Mouse (Mus musculus) limb, embryonic 14.5 days (tissue): ENCODE data around the gene Rilpl1. TPM values are rescaled to one million over a fixed set of nuclear protein-coding genes. Genes with fewer than 3 reads are reported as not detected.

Source experiments
- ATAC-seq: fragments of 200-750 bp; cut with Nextera tagmentation; 2 replicates; pipeline ENCODE4 v1.8.0; 2017; ENCODE audit warnings: low read depth, moderate number of reproducible peaks, moderate TSS enrichment; ENCODE audit not compliant: low FRiP score
- DNase-seq: peaks from one replicate; pipeline ENCODE4 v3.0.0-alpha.2; 2015; ENCODE audit warnings: low spot score
- H3K27ac ChIP-seq: fragments of 300-500 bp; sonication (generic); replicated peaks from 2 replicates; pipeline ENCODE4 v1.5.1; 2014; ENCODE audit warnings: low read depth, mild to moderate bottlenecking, low read length, moderate library complexity, mixed read lengths
- H3K27me3 ChIP-seq: fragments of 300-500 bp; sonication (generic); 2 replicates; pipeline ENCODE4 v1.6.1; 2014; ENCODE audit warnings: low read length, mixed read lengths; ENCODE audit not compliant: control insufficient read depth, insufficient read depth
- H3K36me3 ChIP-seq: fragments of 300-500 bp; sonication (generic); 2 replicates; pipeline ENCODE4 v1.6.1; 2014; ENCODE audit warnings: mild to moderate bottlenecking, low read length, moderate library complexity, mixed read lengths; ENCODE audit not compliant: control insufficient read depth, insufficient read depth
- H3K4me1 ChIP-seq: fragments of 300-500 bp; sonication (generic); 2 replicates; pipeline ENCODE4 v1.6.1; 2014; ENCODE audit warnings: antibody characterized with exemption, low read length, mixed read lengths; ENCODE audit not compliant: control insufficient read depth, insufficient read depth
- H3K4me2 ChIP-seq: fragments of 300-500 bp; sonication (generic); replicated peaks from 2 replicates; pipeline ENCODE4 v1.6.1; 2014; ENCODE audit warnings: low read depth, mild to moderate bottlenecking, low read length, moderate library complexity; ENCODE audit not compliant: severe bottlenecking
- H3K4me3 ChIP-seq: fragments of 300-500 bp; sonication (generic); replicated peaks from 2 replicates; pipeline ENCODE4 v1.5.1; 2014; ENCODE audit warnings: low read length
- H3K9ac ChIP-seq: fragments of 300-500 bp; sonication (generic); 2 replicates; pipeline ENCODE4 v1.6.1; 2014; ENCODE audit warnings: mild to moderate bottlenecking, low read depth, low read length, moderate library complexity; ENCODE audit not compliant: severe bottlenecking
- H3K9me3 ChIP-seq: fragments of 300-500 bp; sonication (generic); 2 replicates; pipeline ENCODE4 v1.6.1; 2016; ENCODE audit warnings: low read length; ENCODE audit not compliant: control insufficient read depth
- POLR2A ChIP-seq: fragments of 200-500 bp; IDR thresholded peaks from 2 replicates; pipeline ENCODE4 v1.8.0; 2012; ENCODE audit warnings: inconsistent platforms, mild to moderate bottlenecking, moderate library complexity, borderline replicate concordance; ENCODE audit not compliant: insufficient read depth, insufficient read length; ENCODE audit errors: extremely low read depth
- WGBS: fragments of 180-500 bp; shearing (Covaris S2); extraction: QIAGEN DNeasy Blood & Tissue Kit; methylation state at CpG from one replicate; pipeline ENCODE4 v1.1.7; 2014; 5-methylcytosine and 5-hydroxymethylcytosine counted together
- polyA plus RNA-seq, 2 experiments: library from polyadenylated mRNA; depleted of rRNA in 1 of 2; stranded (reverse) in 1 of 2; unstranded in 1 of 2; fragments of >200 nt; fragmentation: Nextera tagmentation in 1 of 2; extraction: Ambion mirVana in 1 of 2; gene quantifications; 2 replicates each; pipeline versions ENCODE4 v1.2.1 to v1.2.3; 2012 to 2014

Rilpl1 gene
- polyA plus RNA-seq, 2 experiments: 22.4 to 23.2 TPM

- no peaks in the 10 kb centered on the region; the same call in 1 of the 2 replicates for H3K4me1 ChIP-seq
- ATAC-seq (peak; percentile 34; the same call in 1 of the 2 replicates), DNase-seq (no peak)
- no peak overlapping the region for H3K4me2 ChIP-seq
- no peaks in the 10 kb centered on the region for H3K27me3 ChIP-seq
- no peaks in the 10 kb centered on the region for H3K9me3 ChIP-seq
- TF ChIP-seq POLR2A: no peak
- no peak overlapping the region for H3K27ac ChIP-seq
- 81% methylated on average over 15 of the region's 15 CpGs for WGBS
- peaks cover 96% of the 10 kb centered on the region for H3K36me3 ChIP-seq
- H3K4me3 ChIP-seq: no peak overlapping the region
- no peak overlapping the region for H3K9ac ChIP-seq
Observed at GRCm38 (mm10) chr5:124452494-124453228, 78.5 kb downstream of the Rilpl1 start.

- DNase-seq (no peak), ATAC-seq (no peak)
- peaks cover 8% of the 10 kb centered on the region for H3K4me1 ChIP-seq
- H3K9me3 ChIP-seq: no peaks in the 10 kb centered on the region
- H3K27me3 ChIP-seq: no peaks in the 10 kb centered on the region
- WGBS: 81% methylated on average over 16 of the region's 16 CpGs
- H3K4me2 ChIP-seq: no peak overlapping the region
- H3K4me3 ChIP-seq: no peak overlapping the region
- peaks cover 83% of the 10 kb centered on the region for H3K36me3 ChIP-seq
- H3K9ac ChIP-seq: no peak overlapping the region
- TF ChIP-seq POLR2A: no peak
- H3K27ac ChIP-seq: no peak overlapping the region
Observed at GRCm38 (mm10) chr5:124450641-124451340, 80.4 kb downstream of the Rilpl1 start.

- Histone ChIP-seq H3K4me2 (no peak overlapping the region), H3K9me3 (no peaks in the 10 kb centered on the region), H3K27me3 (no peaks in the 10 kb centered on the region), H3K9ac (no peak overlapping the region), H3K27ac (no peak overlapping the region), H3K4me3 (no peak overlapping the region), H3K36me3 (peaks cover 78% of the 10 kb centered on the region), H3K4me1 (peaks cover 8% of the 10 kb centered on the region)
- DNase-seq: no peak
- no peak for TF ChIP-seq POLR2A
- WGBS: 92% methylated on average over 7 of the region's 7 CpGs
- no peak for ATAC-seq
Observed at GRCm38 (mm10) chr5:124450051-124450450, 81.1 kb downstream of the Rilpl1 start.

- Histone ChIP-seq H3K9me3 (no peaks in the 10 kb centered on the region), H3K4me2 (no peak overlapping the region), H3K27me3 (no peaks in the 10 kb centered on the region), H3K36me3 (peaks cover 73% of the 10 kb centered on the region), H3K4me1 (peaks cover 12% of the 10 kb centered on the region), H3K9ac (no peak overlapping the region), H3K27ac (no peak overlapping the region; the same call in 1 of the 2 replicates), H3K4me3 (no peak overlapping the region)
- 68% methylated on average over 6 of the region's 6 CpGs for WGBS
- no peak for TF ChIP-seq POLR2A
- ATAC-seq (no peak), DNase-seq (no peak)
Observed at GRCm38 (mm10) chr5:124449494-124449893, 81.7 kb downstream of the Rilpl1 start.

- H3K27ac ChIP-seq: peak overlapping the region; percentile 80
Observed at GRCm38 (mm10) chr5:124446301-124446881, 84.8 kb downstream of the Rilpl1 start.

More at GRCm38 (mm10) chr5:124446301-124446881, 84.8 kb downstream of the Rilpl1 start:
- WGBS: 1% methylated on average over 15 of the region's 15 CpGs
- Histone ChIP-seq H3K36me3 (peaks cover 44% of the 10 kb centered on the region), H3K27me3 (no peaks in the 10 kb centered on the region), H3K4me1 (peaks cover 12% of the 10 kb centered on the region), H3K4me3 (peak overlapping the region; percentile 80), H3K4me2 (peak overlapping the region; percentile 90), H3K9ac (peak overlapping the region; percentile 89), H3K9me3 (no peaks in the 10 kb centered on the region)
- ATAC-seq (peak; percentile 54; the same call in 1 of the 2 replicates), DNase-seq (peak; percentile 70)
- TF ChIP-seq POLR2A: no peak
